Mouse (Mus musculus) E14TG2a.4 (cell line): ENCODE data around the gene March7.

Experiments
- H3K27me3 ChIP-seq: 2 replicates; pipeline ENCODE4 v1.6.1; 2014; ENCODE audit warnings: low read length, control low read depth; ENCODE audit not compliant: insufficient read depth
- H3K36me3 ChIP-seq: 2 replicates; pipeline ENCODE4 v1.6.1; 2014; ENCODE audit warnings: low read length, control low read depth; ENCODE audit not compliant: insufficient read depth
- H3K4me1 ChIP-seq: replicated peaks from 2 replicates; pipeline ENCODE4 v1.6.1; 2014; ENCODE audit warnings: low read depth, low read length, control low read depth
- H3K4me3 ChIP-seq: replicated peaks from 2 replicates; pipeline ENCODE4 v1.5.1; 2014; ENCODE audit warnings: mild to moderate bottlenecking, low read length
- H3K9me3 ChIP-seq: 2 replicates; pipeline ENCODE4 v1.6.1; 2014; ENCODE audit warnings: low read length, control low read depth
- CTCF ChIP-seq: conservative IDR thresholded peaks from 2 replicates; pipeline ENCODE4 v1.5.1; 2014; ENCODE audit warnings: low read length
- NANOG ChIP-seq: IDR thresholded peaks from 2 replicates; pipeline ENCODE4 v1.6.1; 2014; ENCODE audit warnings: borderline replicate concordance, low read length, mixed read lengths
- POU5F1 ChIP-seq: IDR thresholded peaks from 2 replicates; pipeline ENCODE4 v1.6.1; 2014; ENCODE audit warnings: low read length, borderline replicate concordance

Gene March7

DNA sequence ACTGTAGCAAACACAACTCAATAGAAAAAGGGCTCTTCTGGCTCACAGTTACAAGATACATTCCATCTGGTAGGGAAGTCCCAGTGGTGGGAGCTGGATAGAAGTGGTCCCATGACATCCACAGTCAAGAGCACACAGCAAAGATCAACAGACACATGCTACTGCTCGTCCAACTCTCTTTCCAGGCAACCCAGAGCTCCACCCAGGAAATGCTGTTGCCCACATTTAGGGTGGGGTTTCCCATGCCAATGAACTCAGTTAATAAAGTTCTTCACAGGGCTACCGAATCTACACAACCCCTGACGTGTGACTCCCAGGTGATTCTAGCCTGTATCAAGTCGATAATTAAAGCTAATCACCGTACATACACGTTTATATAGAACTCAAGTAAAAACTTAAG lies 5.5 kb upstream of the March7 start:
- no peaks in the 10 kb centered on the region for H3K27me3 ChIP-seq
- H3K4me3 ChIP-seq = no peak overlapping the region
- H3K36me3 ChIP-seq = peaks cover 21% of the 10 kb centered on the region
- peaks cover 22% of the 10 kb centered on the region for H3K4me1 ChIP-seq
- TF ChIP-seq POU5F1 (no peak), NANOG (no peak), CTCF (no peak)
- H3K9me3 ChIP-seq = peaks cover 4% of the 10 kb centered on the region; the same call in 1 of the 2 replicates

DNA sequence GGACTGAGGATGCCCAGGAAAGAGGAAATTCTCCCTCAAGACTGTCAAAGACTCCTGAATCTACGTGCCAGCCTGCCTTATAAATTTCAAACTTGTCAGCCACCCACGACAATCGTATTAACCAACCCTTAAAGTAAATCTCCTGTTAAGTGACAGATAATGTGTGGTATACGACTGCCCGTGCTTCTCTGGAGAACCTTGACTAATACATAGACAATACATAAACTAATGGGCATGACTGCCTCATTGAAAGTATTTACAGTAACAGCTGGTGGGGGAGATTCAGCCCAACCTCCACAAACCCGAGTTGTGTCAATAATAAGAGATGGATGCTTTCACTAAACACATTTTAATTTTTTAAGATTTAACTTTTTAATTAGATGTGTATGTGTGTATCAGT lies 3.9 kb upstream of the March7 start:
- TF ChIP-seq CTCF = no peak
- no peak for TF ChIP-seq POU5F1
- no peak for TF ChIP-seq NANOG
- no peak overlapping the region for H3K4me3 ChIP-seq
- no peaks in the 10 kb centered on the region for H3K27me3 ChIP-seq
- peaks cover 22% of the 10 kb centered on the region for H3K36me3 ChIP-seq
- peaks cover 15% of the 10 kb centered on the region for H3K4me1 ChIP-seq
- H3K9me3 ChIP-seq = peaks cover 4% of the 10 kb centered on the region; the same call in 1 of the 2 replicates

DNA sequence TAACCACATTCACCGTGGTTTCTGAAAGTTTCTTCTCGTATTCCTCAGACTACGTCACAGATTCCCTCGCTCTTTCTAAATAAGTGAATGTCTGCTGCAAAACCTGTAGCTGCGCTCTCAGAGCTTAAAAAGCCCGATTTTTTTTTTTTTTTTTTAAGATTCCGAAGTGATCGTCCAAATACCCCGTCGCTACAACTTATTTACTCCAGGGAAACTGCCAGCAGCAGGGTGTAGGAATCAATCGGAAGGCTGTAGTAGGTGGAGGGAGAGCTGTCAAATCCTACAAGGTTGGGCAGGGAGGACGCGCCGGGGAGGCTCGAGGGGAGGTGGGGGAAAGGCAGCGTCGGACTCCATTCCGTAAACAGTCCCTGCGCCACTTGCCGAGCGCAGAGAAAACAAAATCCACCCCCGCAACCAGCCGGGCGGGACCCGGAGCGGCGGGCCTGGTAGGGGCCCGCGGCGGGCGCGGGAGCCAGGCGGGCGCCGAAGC lies 520 bp upstream of the March7 start:
- peaks cover 51% of the 10 kb centered on the region for H3K36me3 ChIP-seq
- peaks cover 4% of the 10 kb centered on the region; the same call in 1 of the 2 replicates for H3K9me3 ChIP-seq
- no peaks in the 10 kb centered on the region for H3K27me3 ChIP-seq
- H3K4me1 ChIP-seq = peaks cover 43% of the 10 kb centered on the region
- H3K4me3 ChIP-seq = peak overlapping the region; percentile 90
- TF ChIP-seq POU5F1 (no peak), NANOG (no peak), CTCF (no peak)

DNA sequence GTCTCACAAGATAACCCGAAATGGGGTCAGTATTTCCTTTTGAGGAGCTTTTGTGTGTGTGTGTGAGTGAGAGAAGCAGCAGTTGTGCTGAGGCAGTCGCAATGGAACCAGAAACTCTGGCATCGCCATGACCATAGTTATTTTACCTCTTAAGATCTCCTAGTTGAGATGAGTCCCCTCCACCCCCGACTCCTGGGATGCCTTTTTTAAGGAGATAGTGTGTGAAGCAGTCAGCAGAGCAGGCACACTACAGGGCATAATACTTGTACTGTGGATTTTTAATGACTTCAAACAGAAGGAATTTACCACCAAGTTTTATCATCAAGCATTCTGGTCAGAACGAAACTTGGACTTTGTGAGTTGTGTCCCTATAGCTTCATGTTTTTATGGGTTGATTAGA lies 1.1 kb downstream of the March7 start:
- Histone ChIP-seq H3K9me3 (no peaks in the 10 kb centered on the region), H3K36me3 (peaks cover 49% of the 10 kb centered on the region), H3K4me1 (peaks cover 59% of the 10 kb centered on the region), H3K4me3 (peak overlapping the region; percentile 90), H3K27me3 (no peaks in the 10 kb centered on the region)
- TF ChIP-seq POU5F1 (no peak), CTCF (no peak), NANOG (no peak)

DNA sequence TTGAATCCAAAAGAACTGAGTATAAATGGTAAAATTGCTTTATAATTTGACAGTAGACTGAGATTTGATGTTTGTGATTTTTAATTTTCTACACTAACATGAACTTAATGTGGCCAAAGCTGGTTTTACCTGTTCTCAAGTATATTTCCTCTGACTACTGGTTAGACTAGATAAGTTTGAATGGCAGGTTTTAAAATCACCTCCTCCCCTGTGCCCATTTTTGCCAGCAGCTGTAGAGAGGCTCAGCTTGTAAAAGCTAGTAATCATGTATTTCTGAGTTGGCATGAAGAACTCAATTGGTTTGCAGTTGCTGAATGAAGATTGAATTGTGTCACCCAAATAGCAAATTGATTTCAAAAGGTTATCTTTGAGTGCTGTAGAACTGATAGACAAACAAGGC lies 2.8 kb downstream of the March7 start:
- peaks cover 59% of the 10 kb centered on the region for H3K36me3 ChIP-seq
- H3K9me3 ChIP-seq = no peaks in the 10 kb centered on the region
- H3K4me3 ChIP-seq = no peak overlapping the region
- peaks cover 76% of the 10 kb centered on the region for H3K4me1 ChIP-seq
- no peaks in the 10 kb centered on the region for H3K27me3 ChIP-seq
- no peak for TF ChIP-seq CTCF
- no peak for TF ChIP-seq NANOG
- no peak for TF ChIP-seq POU5F1

DNA sequence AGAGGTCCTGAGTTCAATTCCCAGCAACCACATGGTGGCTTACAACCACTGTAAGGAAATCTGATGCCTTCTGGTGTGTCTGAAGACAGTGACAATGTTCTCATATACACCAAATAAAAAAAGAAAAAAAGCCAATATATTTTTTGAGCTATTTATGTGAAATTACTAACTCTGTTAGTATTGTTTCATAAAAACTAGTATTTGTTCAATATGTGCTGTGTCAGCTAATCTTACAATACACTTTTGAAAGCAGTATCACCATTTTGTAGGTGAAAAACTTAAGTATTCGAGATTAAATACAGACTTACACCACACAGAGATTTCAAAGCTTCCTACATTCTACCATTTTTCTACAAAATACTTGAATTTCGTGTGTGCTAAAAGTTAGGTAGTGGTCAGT lies 5.0 kb downstream of the March7 start:
- peaks cover 74% of the 10 kb centered on the region for H3K36me3 ChIP-seq
- no peaks in the 10 kb centered on the region for H3K9me3 ChIP-seq
- no peak overlapping the region for H3K4me3 ChIP-seq
- H3K27me3 ChIP-seq = no peaks in the 10 kb centered on the region
- H3K4me1 ChIP-seq = peaks cover 86% of the 10 kb centered on the region
- TF ChIP-seq POU5F1 (no peak), CTCF (no peak), NANOG (no peak)

DNA sequence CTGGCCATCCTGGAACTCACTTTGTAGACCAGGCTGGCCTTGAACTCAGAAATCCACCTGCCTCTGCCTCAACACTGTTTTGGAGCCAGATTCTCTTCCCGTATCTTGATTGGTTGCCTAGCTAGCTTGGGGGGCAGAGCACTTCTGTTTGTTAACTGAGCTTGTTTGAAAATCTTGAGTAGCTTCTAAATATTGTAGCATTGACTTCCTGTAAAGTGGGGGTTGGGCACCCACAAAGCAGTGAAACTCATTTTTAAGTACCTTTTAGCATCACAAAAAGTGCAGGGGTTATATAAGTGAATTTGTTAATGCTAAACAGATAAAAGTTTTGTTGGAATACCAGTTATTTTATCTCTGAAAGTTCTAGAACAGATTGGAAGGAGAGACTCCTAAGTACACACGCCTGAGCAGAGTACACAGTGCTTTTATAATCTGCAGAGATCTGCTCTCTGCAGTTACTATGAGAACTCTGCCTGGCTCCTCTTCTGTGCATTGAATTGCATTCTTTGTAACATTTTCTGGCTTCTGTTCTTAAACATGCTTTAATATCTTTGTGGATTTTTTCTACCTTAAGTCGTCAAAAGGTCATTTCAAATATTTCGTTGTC lies 7.0 kb downstream of the March7 start:
- Histone ChIP-seq H3K27me3 (no peaks in the 10 kb centered on the region), H3K9me3 (no peaks in the 10 kb centered on the region), H3K36me3 (peaks cover 68% of the 10 kb centered on the region), H3K4me3 (no peak overlapping the region), H3K4me1 (peaks cover 94% of the 10 kb centered on the region)
- TF ChIP-seq POU5F1 = no peak
- no peak for TF ChIP-seq NANOG
- no peak for TF ChIP-seq CTCF

DNA sequence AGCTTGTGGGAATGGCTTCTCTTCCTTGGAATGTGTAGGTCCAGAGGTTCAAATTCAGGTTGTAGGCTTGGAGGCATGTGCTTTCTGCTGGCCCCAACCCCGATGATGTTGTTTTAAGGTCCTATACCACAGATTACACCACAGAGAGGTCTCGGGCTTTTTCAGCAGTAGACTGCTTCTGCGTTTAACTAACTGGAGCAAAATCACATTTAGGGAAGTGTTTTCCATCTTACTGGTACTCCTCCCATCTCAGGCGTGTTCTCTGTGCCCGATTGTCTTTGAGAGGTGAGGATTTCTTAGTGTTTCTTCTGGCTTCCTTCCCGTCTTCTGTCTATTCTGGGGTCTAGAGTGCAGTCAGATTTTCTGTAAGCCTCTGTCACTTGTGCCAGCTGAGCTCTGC lies 7.9 kb downstream of the March7 start:
- Histone ChIP-seq H3K4me3 (no peak overlapping the region), H3K4me1 (peaks cover 89% of the 10 kb centered on the region), H3K9me3 (no peaks in the 10 kb centered on the region), H3K36me3 (peaks cover 59% of the 10 kb centered on the region), H3K27me3 (no peaks in the 10 kb centered on the region)
- TF ChIP-seq POU5F1 (no peak), CTCF (no peak), NANOG (no peak)

DNA sequence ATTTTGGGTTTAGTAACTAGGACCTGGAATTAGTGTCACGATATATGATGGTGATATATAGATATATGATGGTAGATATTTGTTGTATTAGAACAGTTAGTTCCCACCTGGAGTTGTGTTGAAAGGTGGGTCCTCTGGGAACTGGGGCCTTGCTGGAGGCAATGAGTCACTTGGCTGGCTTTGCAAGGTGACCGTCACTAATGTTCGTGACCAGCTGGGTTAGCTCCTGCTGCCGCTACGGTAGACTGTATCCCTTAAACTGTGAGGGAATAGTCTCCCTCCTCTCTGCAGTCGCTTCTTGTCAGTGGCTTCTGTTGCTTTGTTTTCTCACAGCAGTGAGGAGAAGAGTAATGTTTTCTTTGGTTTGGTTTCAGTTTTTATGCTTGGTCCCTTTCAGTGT lies 11.5 kb downstream of the March7 start:
- TF ChIP-seq CTCF = no peak
- TF ChIP-seq NANOG = no peak
- TF ChIP-seq POU5F1 = no peak
- peaks cover 36% of the 10 kb centered on the region for H3K36me3 ChIP-seq
- H3K27me3 ChIP-seq = no peaks in the 10 kb centered on the region
- H3K9me3 ChIP-seq = no peaks in the 10 kb centered on the region
- peaks cover 78% of the 10 kb centered on the region for H3K4me1 ChIP-seq
- H3K4me3 ChIP-seq = no peak overlapping the region
